Mouse (Mus musculus) E14TG2a.4 (cell line): Measurements from ENCODE around the gene Cdkn2b.

ENCODE experiments used
- CTCF ChIP-seq: conservative IDR thresholded peaks from 2 replicates; pipeline ENCODE4 v1.5.1; 2014; ENCODE audit warnings: low read length
- NANOG ChIP-seq: IDR thresholded peaks from 2 replicates; pipeline ENCODE4 v1.6.1; 2014; ENCODE audit warnings: borderline replicate concordance, low read length, mixed read lengths

DNA sequence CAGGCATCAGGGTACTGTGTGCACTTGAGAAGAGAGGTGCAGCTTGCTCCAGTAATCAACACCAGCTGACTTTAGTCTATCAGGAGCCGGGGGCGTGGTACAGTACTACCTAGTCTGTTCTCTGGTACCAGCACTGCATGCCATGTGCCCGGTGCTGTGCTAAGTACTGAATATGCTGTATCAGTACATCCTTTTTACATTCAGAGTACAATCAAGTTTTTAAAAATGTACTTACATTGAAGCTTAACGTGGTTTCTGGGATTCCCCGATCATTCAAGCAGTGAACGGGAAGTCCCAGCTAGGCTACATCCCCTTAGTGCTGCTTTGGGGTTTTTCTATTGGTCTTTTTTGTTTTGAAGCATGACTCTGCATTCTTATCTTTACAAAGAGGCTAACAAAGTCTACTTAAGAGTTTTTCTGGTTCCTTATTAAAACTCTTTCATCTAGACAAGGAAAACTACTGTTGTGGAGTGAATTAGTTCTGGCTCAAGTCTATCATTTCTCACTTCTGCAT, 40.2 kb upstream of the Cdkn2b start:
- TF ChIP-seq CTCF (no peak), NANOG (no peak)
